Mouse (Mus musculus): Measurements from ENCODE around the gene Stxbp5.

GRCm38 (mm10) chr10:9899816-9900215 is 1.1 kb downstream of the Stxbp5 start:
- TF ChIP-seq EP300 (optimal IDR thresholded peaks at IDR 0.05): no peak
- no peak for TF ChIP-seq CTCF (IDR thresholded peaks at IDR 0.05; ENCODE audit: low read depth)

All from stomach, postnatal 0 days (tissue).